Mouse (Mus musculus): ENCODE measurements around the gene Odr4. TPM values are rescaled to one million over a fixed set of nuclear protein-coding genes. Genes with fewer than 3 reads are reported as not detected.
A peak's percentile ranks its signal among the peaks of the same experiment; 100 is the strongest.

Odr4 gene
- 28.7 and 28.8 TPM in 2 replicates for polyA plus RNA-seq (2011; ENCODE audit: insufficient read depth, insufficient read length, low read depth, missing spikeins)

GRCm38 (mm10) chr1:150392638-150393487, at the start of gene Odr4, which contains the start of gene Tpr:
Gene Odr4, minus strand, starts transcription at chr1:150393080.
Gene Tpr, plus strand, starts transcription at chr1:150392838.
- TF ChIP-seq EP300 (IDR thresholded peaks at IDR 0.05; ENCODE audit: insufficient read depth, low read depth, low read length) = peak; percentile 24; the same call in 1 of the 2 replicates
- peak; percentile 42 for TF ChIP-seq POLR2A (IDR thresholded peaks at IDR 0.05; ENCODE audit: insufficient read depth, low read length)
- peak; percentile 61 for TF ChIP-seq CTCF (IDR thresholded peaks at IDR 0.05; ENCODE audit: low read depth, low read length)

GRCm38 (mm10) chr1:150441731-150442130, 48.9 kb upstream of the Odr4 start:
- no peaks in the 10 kb centered on the region for H3K27me3 ChIP-seq (ENCODE audit: control insufficient read depth, insufficient read depth, low read length, poor library complexity, severe bottlenecking)
- H3K27ac ChIP-seq (ENCODE audit: insufficient read depth, low read length) = no peak overlapping the region
- no peak overlapping the region for H3K4me3 ChIP-seq (ENCODE audit: low read depth, low read length)
- H3K9me3 ChIP-seq (replicated peaks; ENCODE audit: control insufficient read depth, insufficient read depth, low read length, poor library complexity, severe bottlenecking) = no peaks in the 10 kb centered on the region
- TF ChIP-seq POLR2A (IDR thresholded peaks at IDR 0.05; ENCODE audit: insufficient read depth, low read length) (no peak), CTCF (IDR thresholded peaks at IDR 0.05; ENCODE audit: low read depth, low read length) (no peak), EP300 (IDR thresholded peaks at IDR 0.05; ENCODE audit: insufficient read depth, low read depth, low read length) (no peak)
- H3K9ac ChIP-seq (ENCODE audit: low read depth, poor library complexity, severe bottlenecking) = no peak overlapping the region
- H3K4me1 ChIP-seq (ENCODE audit: control insufficient read depth, insufficient read depth, low read length) = no peaks in the 10 kb centered on the region
- peaks cover 64% of the 10 kb centered on the region for H3K36me3 ChIP-seq (ENCODE audit: control insufficient read depth, insufficient read depth, low read length, poor library complexity, severe bottlenecking)

More at GRCm38 (mm10) chr1:150392638-150393487, at the start of gene Odr4, which contains the start of gene Tpr:
- Histone ChIP-seq H3K27ac (ENCODE audit: insufficient read depth, low read length) (peak within 1 kb of the TSS; percentile 8; the same call in 1 of the 2 replicates), H3K36me3 (ENCODE audit: control insufficient read depth, insufficient read depth, low read length, poor library complexity, severe bottlenecking) (peaks cover 24% of the 10 kb centered on the region), H3K9me3 (replicated peaks; ENCODE audit: control insufficient read depth, insufficient read depth, low read length, poor library complexity, severe bottlenecking) (no peaks in the 10 kb centered on the region), H3K9ac (ENCODE audit: low read depth, poor library complexity, severe bottlenecking) (peak within 1 kb of the TSS; percentile 74), H3K27me3 (ENCODE audit: control insufficient read depth, insufficient read depth, low read length, poor library complexity, severe bottlenecking) (no peaks in the 10 kb centered on the region), H3K4me3 (ENCODE audit: low read depth, low read length) (peak within 1 kb of the TSS; percentile 99), H3K4me1 (ENCODE audit: control insufficient read depth, insufficient read depth, low read length) (no peaks in the 10 kb centered on the region)

GRCm38 (mm10) chr1:150438641-150439040, 45.8 kb upstream of the Odr4 start:
- Histone ChIP-seq H3K4me3 (ENCODE audit: low read depth, low read length) (no peak overlapping the region), H3K4me1 (ENCODE audit: control insufficient read depth, insufficient read depth, low read length) (no peaks in the 10 kb centered on the region), H3K27me3 (ENCODE audit: control insufficient read depth, insufficient read depth, low read length, poor library complexity, severe bottlenecking) (no peaks in the 10 kb centered on the region), H3K36me3 (ENCODE audit: control insufficient read depth, insufficient read depth, low read length, poor library complexity, severe bottlenecking) (peaks cover 56% of the 10 kb centered on the region), H3K9me3 (replicated peaks; ENCODE audit: control insufficient read depth, insufficient read depth, low read length, poor library complexity, severe bottlenecking) (no peaks in the 10 kb centered on the region), H3K9ac (ENCODE audit: low read depth, poor library complexity, severe bottlenecking) (no peak overlapping the region), H3K27ac (ENCODE audit: insufficient read depth, low read length) (no peak overlapping the region)
- TF ChIP-seq CTCF (IDR thresholded peaks at IDR 0.05; ENCODE audit: low read depth, low read length) = no peak
- no peak for TF ChIP-seq EP300 (IDR thresholded peaks at IDR 0.05; ENCODE audit: insufficient read depth, low read depth, low read length)
- TF ChIP-seq POLR2A (IDR thresholded peaks at IDR 0.05; ENCODE audit: insufficient read depth, low read length) = no peak

- Histone ChIP-seq H3K4me3 (ENCODE audit: low read depth, low read length) (no peak overlapping the region), H3K27me3 (ENCODE audit: control insufficient read depth, insufficient read depth, low read length, poor library complexity, severe bottlenecking) (no peaks in the 10 kb centered on the region), H3K9me3 (replicated peaks; ENCODE audit: control insufficient read depth, insufficient read depth, low read length, poor library complexity, severe bottlenecking) (no peaks in the 10 kb centered on the region), H3K9ac (ENCODE audit: low read depth, poor library complexity, severe bottlenecking) (no peak overlapping the region), H3K27ac (ENCODE audit: insufficient read depth, low read length) (no peak overlapping the region), H3K4me1 (ENCODE audit: control insufficient read depth, insufficient read depth, low read length) (no peaks in the 10 kb centered on the region), H3K36me3 (ENCODE audit: control insufficient read depth, insufficient read depth, low read length, poor library complexity, severe bottlenecking) (peaks cover 76% of the 10 kb centered on the region)
- TF ChIP-seq EP300 (IDR thresholded peaks at IDR 0.05; ENCODE audit: insufficient read depth, low read depth, low read length) (no peak), POLR2A (IDR thresholded peaks at IDR 0.05; ENCODE audit: insufficient read depth, low read length) (no peak), CTCF (IDR thresholded peaks at IDR 0.05; ENCODE audit: low read depth, low read length) (no peak)
Measured at GRCm38 (mm10) chr1:150426216-150426615, 33.3 kb upstream of the Odr4 start.

GRCm38 (mm10) chr1:150425665-150426064, 32.8 kb upstream of the Odr4 start:
- no peak for TF ChIP-seq CTCF (IDR thresholded peaks at IDR 0.05; ENCODE audit: low read depth, low read length)
- no peak for TF ChIP-seq POLR2A (IDR thresholded peaks at IDR 0.05; ENCODE audit: insufficient read depth, low read length)
- no peak for TF ChIP-seq EP300 (IDR thresholded peaks at IDR 0.05; ENCODE audit: insufficient read depth, low read depth, low read length)
- Histone ChIP-seq H3K27me3 (ENCODE audit: control insufficient read depth, insufficient read depth, low read length, poor library complexity, severe bottlenecking) (no peaks in the 10 kb centered on the region), H3K9me3 (replicated peaks; ENCODE audit: control insufficient read depth, insufficient read depth, low read length, poor library complexity, severe bottlenecking) (no peaks in the 10 kb centered on the region), H3K27ac (ENCODE audit: insufficient read depth, low read length) (no peak overlapping the region), H3K9ac (ENCODE audit: low read depth, poor library complexity, severe bottlenecking) (no peak overlapping the region), H3K4me1 (ENCODE audit: control insufficient read depth, insufficient read depth, low read length) (no peaks in the 10 kb centered on the region), H3K4me3 (ENCODE audit: low read depth, low read length) (no peak overlapping the region), H3K36me3 (ENCODE audit: control insufficient read depth, insufficient read depth, low read length, poor library complexity, severe bottlenecking) (peaks cover 75% of the 10 kb centered on the region)

GRCm38 (mm10) chr1:150418426-150418825, 25.5 kb upstream of the Odr4 start:
- Histone ChIP-seq H3K27ac (ENCODE audit: insufficient read depth, low read length) (no peak overlapping the region), H3K4me1 (ENCODE audit: control insufficient read depth, insufficient read depth, low read length) (no peaks in the 10 kb centered on the region), H3K9ac (ENCODE audit: low read depth, poor library complexity, severe bottlenecking) (no peak overlapping the region), H3K4me3 (ENCODE audit: low read depth, low read length) (no peak overlapping the region), H3K36me3 (ENCODE audit: control insufficient read depth, insufficient read depth, low read length, poor library complexity, severe bottlenecking) (peaks cover 72% of the 10 kb centered on the region), H3K9me3 (replicated peaks; ENCODE audit: control insufficient read depth, insufficient read depth, low read length, poor library complexity, severe bottlenecking) (no peaks in the 10 kb centered on the region), H3K27me3 (ENCODE audit: control insufficient read depth, insufficient read depth, low read length, poor library complexity, severe bottlenecking) (no peaks in the 10 kb centered on the region)
- TF ChIP-seq POLR2A (IDR thresholded peaks at IDR 0.05; ENCODE audit: insufficient read depth, low read length) = no peak
- no peak for TF ChIP-seq CTCF (IDR thresholded peaks at IDR 0.05; ENCODE audit: low read depth, low read length)
- TF ChIP-seq EP300 (IDR thresholded peaks at IDR 0.05; ENCODE audit: insufficient read depth, low read depth, low read length) = no peak
